Mouse (Mus musculus) embryonic fibroblast, embryonic 13.5 days (primary cell): ENCODE results near the gene Prnd.

Source experiments
- CTCF ChIP-seq: IDR thresholded peaks from 2 replicates; pipeline ENCODE4 v1.5.1; 2011; ENCODE audit warnings: mild to moderate bottlenecking, control low read depth, low read length, moderate library complexity, borderline replicate concordance; ENCODE audit not compliant: insufficient read depth
- POLR2A ChIP-seq: IDR thresholded peaks from 2 replicates; pipeline ENCODE4 v1.6.1; 2011; ENCODE audit warnings: low read depth, mild to moderate bottlenecking, control low read depth, low read length, moderate library complexity

DNA sequence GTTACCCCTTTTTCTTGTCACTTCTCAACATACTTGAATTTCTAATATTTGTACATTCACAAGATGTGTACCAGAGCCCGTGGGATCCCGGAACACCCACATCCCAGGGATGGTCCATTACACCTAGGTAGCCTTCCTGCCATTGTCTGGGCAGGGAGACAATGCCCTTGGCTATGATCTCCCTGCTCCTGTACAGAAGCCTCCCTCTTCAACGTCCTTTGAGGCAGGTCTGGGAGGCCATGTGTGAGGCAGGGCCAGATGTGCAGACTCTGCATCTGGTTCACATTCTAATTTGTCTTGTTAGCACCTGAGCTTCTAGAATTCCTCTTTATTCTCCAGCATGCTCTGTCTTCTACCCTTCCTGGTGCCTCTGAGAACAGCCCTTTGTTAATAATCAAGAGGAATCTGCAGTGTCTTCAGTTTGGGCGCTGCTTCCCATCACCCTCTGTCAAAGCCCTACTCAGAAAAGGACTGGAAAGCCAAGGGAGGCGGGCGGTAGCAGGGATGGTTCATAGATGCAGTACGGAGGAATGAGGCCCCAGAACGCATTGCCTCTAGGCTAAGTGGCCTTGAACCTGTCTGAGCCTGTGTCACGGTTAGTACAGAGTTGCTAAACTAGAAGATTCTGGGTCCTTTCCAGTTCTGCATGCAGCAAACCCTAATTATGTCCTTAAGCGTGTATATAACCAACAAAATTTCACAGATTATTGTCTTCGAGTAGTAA, 1.6 kb upstream of the Prnd start:
- TF ChIP-seq CTCF (no peak), POLR2A (no peak)
